Mouse (Mus musculus) CH12.LX (cell line): ENCODE data around the gene Agap3. TPM values are rescaled to one million over a fixed set of nuclear protein-coding genes. Genes with fewer than 3 reads are reported as not detected.
A peak's percentile ranks its signal among the peaks of the same experiment; 100 is the strongest.

Experiments
- DNase-seq: peaks from one replicate; pipeline ENCODE4 v3.0.0-alpha.2; 2013; ENCODE audit errors: extremely low read depth
- H3K27ac ChIP-seq: 2 replicates; pipeline ENCODE4 v1.5.1; 2012; ENCODE audit warnings: low read depth, mild to moderate bottlenecking, control low read depth, moderate library complexity; ENCODE audit not compliant: insufficient read depth
- H3K27me3 ChIP-seq: replicated peaks from 2 replicates; pipeline ENCODE3; 2012; ENCODE audit warnings: inconsistent platforms
- H3K36me3 ChIP-seq, 2 experiments: replicated peaks in 1 of 2; 2 replicates each; pipeline versions ENCODE3 to v1.6.1; 2012; ENCODE audit warnings: inconsistent platforms in 1 of 2, low read length in 1 of 2, mild to moderate bottlenecking in 1 of 2, mixed read lengths in 1 of 2, moderate library complexity in 1 of 2; ENCODE audit not compliant: control insufficient read depth in 1 of 2, insufficient read depth in 1 of 2
- H3K4me1 ChIP-seq, 2 experiments: 2 replicates each; pipeline ENCODE4 v1.6.1; 2012; ENCODE audit warnings: inconsistent platforms in 1 of 2, moderate library complexity in 1 of 2; ENCODE audit not compliant: insufficient read depth in 2 of 2, control insufficient read depth in 1 of 2
- H3K4me2 ChIP-seq: 2 replicates; pipeline ENCODE4 v1.6.1; 2012; ENCODE audit warnings: low read depth, mild to moderate bottlenecking, control low read depth; ENCODE audit not compliant: poor library complexity, insufficient read depth, severe bottlenecking
- H3K4me3 ChIP-seq, 3 experiments: fragments of 150-350 bp in 1 of 3; sonication (generic) in 1 of 3; replicated peaks in 1 of 3; 2 replicates each; pipeline versions ENCODE3 to v1.5.1; 2011 to 2012; ENCODE audit warnings: low read depth in 2 of 3, low read length in 2 of 3, mild to moderate bottlenecking in 2 of 3, moderate library complexity in 2 of 3, control low read depth in 1 of 3, improper control_type of control experiment in 1 of 3, inconsistent platforms in 1 of 3, mixed read lengths in 1 of 3; ENCODE audit not compliant: poor library complexity in 1 of 3
- H3K79me2 ChIP-seq: replicated peaks from 2 replicates; pipeline ENCODE4 v1.6.1; 2012; ENCODE audit warnings: mild to moderate bottlenecking, moderate library complexity; ENCODE audit not compliant: control insufficient read depth, poor library complexity, insufficient read depth, severe bottlenecking; ENCODE audit errors: extremely low read depth
- H3K9ac ChIP-seq: 2 replicates; pipeline ENCODE4 v1.6.1; 2012; ENCODE audit warnings: low read depth, mild to moderate bottlenecking, control low read depth, moderate library complexity; ENCODE audit not compliant: insufficient read depth
- H3K9me3 ChIP-seq: replicated peaks from 2 replicates; pipeline ENCODE3; 2012; ENCODE audit warnings: low read length, inconsistent platforms, mixed read lengths
- BHLHE40 ChIP-seq: IDR thresholded peaks from 2 replicates; pipeline ENCODE4 v1.6.1; 2011; ENCODE audit warnings: mild to moderate bottlenecking, low read depth, low read length, improper control_type of control experiment
- CHD1 ChIP-seq: IDR thresholded peaks from 2 replicates; pipeline ENCODE4 v1.6.1; 2012; ENCODE audit warnings: low read depth, low read length, improper control_type of control experiment, inconsistent platforms
- CHD2 ChIP-seq: IDR thresholded peaks from 2 replicates; pipeline ENCODE4 v1.6.1; 2011; ENCODE audit warnings: low read length, improper control_type of control experiment
- CTCF ChIP-seq, 2 experiments: IDR thresholded peaks in 1 of 2; conservative IDR thresholded peaks in 1 of 2; 2 replicates each; pipeline ENCODE4 v1.5.1; 2011 to 2012; ENCODE audit warnings: low read depth in 2 of 2, low read length in 2 of 2, improper control_type of control experiment in 1 of 2, inconsistent platforms in 1 of 2, mild to moderate bottlenecking in 1 of 2, moderate library complexity in 1 of 2
- E2F4 ChIP-seq: IDR thresholded peaks from 2 replicates; pipeline ENCODE4 v1.6.1; 2011; ENCODE audit warnings: low read depth, low read length, improper control_type of control experiment; ENCODE audit not compliant: insufficient replicate concordance
- ELF1 ChIP-seq: IDR thresholded peaks from 2 replicates; pipeline ENCODE4 v1.6.1; 2014; ENCODE audit warnings: low read depth, mild to moderate bottlenecking, inconsistent platforms, low read length, improper control_type of control experiment
- EP300 ChIP-seq: IDR thresholded peaks from 2 replicates; pipeline ENCODE4 v1.6.1; 2011; ENCODE audit warnings: low read length, improper control_type of control experiment
- ETS1 ChIP-seq: conservative IDR thresholded peaks from 2 replicates; pipeline ENCODE4 v1.6.1; 2012; ENCODE audit warnings: low read depth, mild to moderate bottlenecking, inconsistent platforms, low read length, improper control_type of control experiment, moderate library complexity
- GABPA ChIP-seq: IDR thresholded peaks from 2 replicates; pipeline ENCODE4 v1.6.1; 2012; ENCODE audit warnings: low read depth, low read length, improper control_type of control experiment, inconsistent platforms; ENCODE audit not compliant: insufficient replicate concordance
- HCFC1 ChIP-seq: IDR thresholded peaks from 2 replicates; pipeline ENCODE4 v1.6.1; 2012; ENCODE audit warnings: low read depth, mild to moderate bottlenecking, inconsistent platforms, low read length, improper control_type of control experiment
- IRF4 ChIP-seq: IDR thresholded peaks from 2 replicates; pipeline ENCODE4 v1.6.1; 2014; ENCODE audit warnings: low read depth, mild to moderate bottlenecking, inconsistent platforms, low read length, improper control_type of control experiment
- JUN ChIP-seq: IDR thresholded peaks from 2 replicates; pipeline ENCODE4 v1.6.1; 2011; ENCODE audit warnings: low read depth, mild to moderate bottlenecking, low read length, improper control_type of control experiment, moderate library complexity; ENCODE audit not compliant: insufficient read depth
- JUND ChIP-seq: conservative IDR thresholded peaks from 2 replicates; pipeline ENCODE4 v1.6.1; 2011; ENCODE audit warnings: low read depth, low read length, improper control_type of control experiment
- KAT2A ChIP-seq: IDR thresholded peaks from 2 replicates; pipeline ENCODE4 v1.6.1; 2012; ENCODE audit warnings: low read length, improper control_type of control experiment, inconsistent platforms; ENCODE audit not compliant: insufficient replicate concordance
- MAFK ChIP-seq: IDR thresholded peaks from 2 replicates; pipeline ENCODE4 v1.6.1; 2011; ENCODE audit warnings: low read length, improper control_type of control experiment; ENCODE audit not compliant: insufficient replicate concordance
- MAX ChIP-seq: IDR thresholded peaks from 2 replicates; pipeline ENCODE4 v1.6.1; 2011; ENCODE audit warnings: low read length, improper control_type of control experiment
- MAZ ChIP-seq: IDR thresholded peaks from 2 replicates; pipeline ENCODE4 v1.6.1; 2012; ENCODE audit warnings: low read depth, mild to moderate bottlenecking, inconsistent platforms, low read length, improper control_type of control experiment, moderate library complexity
- MEF2A ChIP-seq: IDR thresholded peaks from 2 replicates; pipeline ENCODE4 v1.6.1; 2014; ENCODE audit warnings: low read depth, mild to moderate bottlenecking, inconsistent platforms, low read length, improper control_type of control experiment, borderline replicate concordance
- MXI1 ChIP-seq: IDR thresholded peaks from 2 replicates; pipeline ENCODE4 v1.6.1; 2011; ENCODE audit warnings: mild to moderate bottlenecking, low read depth, low read length, improper control_type of control experiment
- MYC ChIP-seq: IDR thresholded peaks from 2 replicates; pipeline ENCODE4 v1.6.1; 2011; ENCODE audit warnings: low read depth, mild to moderate bottlenecking, improper control_type of control experiment, low read length
- NELFE ChIP-seq: IDR thresholded peaks from 2 replicates; pipeline ENCODE4 v1.6.1; 2011; ENCODE audit warnings: low read depth, low read length, improper control_type of control experiment
- NRF1 ChIP-seq: IDR thresholded peaks from 2 replicates; pipeline ENCODE4 v1.6.1; 2014; ENCODE audit warnings: low read depth, mild to moderate bottlenecking, inconsistent platforms, low read length, improper control_type of control experiment, moderate library complexity
- PAX5 ChIP-seq: IDR thresholded peaks from 2 replicates; pipeline ENCODE4 v1.6.1; 2012; ENCODE audit warnings: low read length, inconsistent platforms, mixed read lengths
- POLR2A ChIP-seq: IDR thresholded peaks from 2 replicates; pipeline ENCODE4 v1.6.1; 2011; ENCODE audit warnings: low read depth, mild to moderate bottlenecking, improper control_type of control experiment, low read length
- POLR2AphosphoS2 ChIP-seq: IDR thresholded peaks from 2 replicates; pipeline ENCODE4 v1.6.1; 2011; ENCODE audit warnings: low read depth, low read length, improper control_type of control experiment
- RAD21 ChIP-seq: IDR thresholded peaks from 2 replicates; pipeline ENCODE4 v1.6.1; 2011; ENCODE audit warnings: low read depth, mild to moderate bottlenecking, low read length, improper control_type of control experiment, moderate library complexity
- RCOR1 ChIP-seq: conservative IDR thresholded peaks from 2 replicates; pipeline ENCODE4 v1.6.1; 2012; ENCODE audit warnings: low read depth, mild to moderate bottlenecking, inconsistent platforms, low read length, improper control_type of control experiment
- SIN3A ChIP-seq: IDR thresholded peaks from 2 replicates; pipeline ENCODE4 v1.6.1; 2012; ENCODE audit warnings: low read length, improper control_type of control experiment, inconsistent platforms
- SMC3 ChIP-seq: IDR thresholded peaks from 2 replicates; pipeline ENCODE4 v1.6.1; 2011; ENCODE audit warnings: low read depth, low read length, improper control_type of control experiment
- TBP ChIP-seq: conservative IDR thresholded peaks from 2 replicates; pipeline ENCODE4 v1.6.1; 2011; ENCODE audit warnings: low read depth, low read length, improper control_type of control experiment
- TCF12 ChIP-seq: IDR thresholded peaks from 2 replicates; pipeline ENCODE4 v1.6.1; 2014; ENCODE audit warnings: low read depth, mild to moderate bottlenecking, inconsistent platforms, low read length, improper control_type of control experiment
- UBTF ChIP-seq: IDR thresholded peaks from 2 replicates; pipeline ENCODE4 v1.6.1; 2012; ENCODE audit warnings: low read depth, mild to moderate bottlenecking, inconsistent platforms, low read length, improper control_type of control experiment, moderate library complexity
- USF1 ChIP-seq: IDR thresholded peaks from 2 replicates; pipeline ENCODE4 v1.6.1; 2014; ENCODE audit warnings: low read depth, mild to moderate bottlenecking, inconsistent platforms, low read length, improper control_type of control experiment
- USF2 ChIP-seq: conservative IDR thresholded peaks from 2 replicates; pipeline ENCODE4 v1.6.1; 2011; ENCODE audit warnings: low read depth, low read length, improper control_type of control experiment
- ZC3H11A ChIP-seq: IDR thresholded peaks from 2 replicates; pipeline ENCODE4 v1.6.1; 2012; ENCODE audit warnings: low read depth, mild to moderate bottlenecking, inconsistent platforms, low read length, improper control_type of control experiment
- ZKSCAN1 ChIP-seq: IDR thresholded peaks from 2 replicates; pipeline ENCODE4 v1.6.1; 2012; ENCODE audit warnings: low read depth, inconsistent platforms, low read length, improper control_type of control experiment, borderline replicate concordance
- ZMIZ1 ChIP-seq: IDR thresholded peaks from 2 replicates; pipeline ENCODE4 v1.6.1; 2012; ENCODE audit warnings: low read depth, mild to moderate bottlenecking, inconsistent platforms, low read length, improper control_type of control experiment
- ZNF384 ChIP-seq: IDR thresholded peaks from 2 replicates; pipeline ENCODE4 v1.6.1; 2012; ENCODE audit warnings: low read depth, low read length, improper control_type of control experiment, inconsistent platforms
- dilution Hi-C: fragments of 300-500 bp; cut with MboI; formaldehyde crosslinking; loops from 2 replicates; pipeline ENCODE4 v1.14.3; 2020; ENCODE audit warnings: low sequenced_read_pairs; ENCODE audit not compliant: extremely low pct_unique_long_range_greater_than_20kb, extremely low pct_ligation_motif_present
- in situ Hi-C: fragments of 300-500 bp; cut with MboI; formaldehyde crosslinking; loops from 3 replicates; pipeline ENCODE4 v1.14.3; 2019; ENCODE audit warnings: low sequenced_read_pairs, low pct_ligation_motif_present, low pct_unique_long_range_greater_than_20kb, mixed read lengths
- polyA plus RNA-seq: library from polyadenylated mRNA; unstranded; fragments of >175 nt; gene quantifications from 2 replicates; pipeline ENCODE4 v1.2.1, GENCODE M21; 2012; ENCODE audit warnings: low read depth; ENCODE audit not compliant: insufficient read length
- total RNA-seq, 2 experiments: library from RNA; depleted of rRNA; stranded (reverse); fragments of 300-350 nt in 1 of 2; fragments of >200 nt in 1 of 2; gene quantifications; 2 replicates each; pipeline ENCODE4 v1.2.3; 2012 to 2014

Gene Agap3
- total and polyA plus RNA-seq, 3 experiments = 15.4 to 43.5 (median 38.0) TPM

- Histone ChIP-seq H3K27me3 (no peaks in the 10 kb centered on the region), H3K79me2 (peaks cover 10% of the 10 kb centered on the region; the same call in 1 of the 2 replicates), H3K4me1 (peaks cover 16 to 41% of the 10 kb centered on the region in 2 experiments), H3K9me3 (no peaks in the 10 kb centered on the region), H3K27ac (peak within 1 kb of the TSS; percentile 63), H3K4me2 (peak within 1 kb of the TSS; percentile 84), H3K9ac (peak within 1 kb of the TSS; percentile 97), H3K4me3 (peak within 1 kb of the TSS; percentile 68 to 94 (median 86)), H3K36me3 (peaks cover 14 to 45% of the 10 kb centered on the region in 2 experiments)
- DNase-seq = peak; percentile 99
- in situ Hi-C loops (loop anchor here (5.0 kb wide), 1 partner anchor 34 kb away; no protein-coding TSS in a partner anchor), dilution Hi-C loops (no loop called here)
- TF ChIP-seq USF2 = no peak
- no peak for TF ChIP-seq ZC3H11A
- TF ChIP-seq BHLHE40 = 0 out of 2 replicates have a peak, but pooled peaks have one; percentile 31
- TF ChIP-seq SIN3A = peak; percentile 93
- TF ChIP-seq MYC = peak; percentile 90
- TF ChIP-seq CTCF (conservative IDR thresholded peaks at IDR 0.05 in 1 of 2, IDR thresholded peaks at IDR 0.05 in 1 of 2; ENCODE audit: low read depth in 2 of 2, low read length in 2 of 2) = 0 out of 4 replicates have a peak, but pooled peaks of 1 of the 2 experiments have one; percentile 7
- TF ChIP-seq NRF1 = peak; percentile 61
- TF ChIP-seq UBTF = no peak; the same call in 1 of the 2 replicates
- TF ChIP-seq MAZ = peak; percentile 52; the same call in 1 of the 2 replicates
- TF ChIP-seq MEF2A = no peak; the same call in 1 of the 2 replicates
- TF ChIP-seq JUN = no peak
- peak; percentile 80 for TF ChIP-seq MAX
- no peak for TF ChIP-seq RCOR1
- TF ChIP-seq CHD1 = no peak
- no peak for TF ChIP-seq JUND
- peak; percentile 62 for TF ChIP-seq ZMIZ1
- peak; percentile 73 for TF ChIP-seq POLR2A
- no peak for TF ChIP-seq EP300
- TF ChIP-seq GABPA = peak; percentile 75; the same call in 1 of the 2 replicates
- TF ChIP-seq ZKSCAN1 = no peak; the same call in 1 of the 2 replicates
- TF ChIP-seq KAT2A = peak; percentile 99
- no peak for TF ChIP-seq MAFK
- TF ChIP-seq ETS1 = no peak
- TF ChIP-seq ELF1 = peak; percentile 86
- no peak for TF ChIP-seq RAD21
- no peak for TF ChIP-seq USF1
- no peak for TF ChIP-seq PAX5
- TF ChIP-seq POLR2AphosphoS2 = no peak
- peak; percentile 81 for TF ChIP-seq IRF4
- TF ChIP-seq TBP = peak; percentile 77
- peak; percentile 94 for TF ChIP-seq MXI1
- TF ChIP-seq ZNF384 = no peak
- peak; percentile 74 for TF ChIP-seq CHD2
- peak; percentile 66; the same call in 1 of the 2 replicates for TF ChIP-seq NELFE
- peak; percentile 77 for TF ChIP-seq TCF12
- peak; percentile 96 for TF ChIP-seq HCFC1
- no peak for TF ChIP-seq SMC3
- peak; percentile 53; the same call in 1 of the 2 replicates for TF ChIP-seq E2F4
These were observed 28.6 kb upstream of the Agap3 start, which contains the start of the genes Cdk5 and Slc4a2 for GRCm38 (mm10) chr5:24423129-24424003. TSS of gene Cdk5 (minus strand) at chr5:24423530. TSS of gene Slc4a2 (plus strand) at chr5:24423837.
